Mouse (Mus musculus) spleen, adult 2 months (tissue): ENCODE measurements around the gene Tff2.

ENCODE experiments used
- CTCF ChIP-seq: fragments of 200-500 bp; IDR thresholded peaks from 2 replicates; pipeline ENCODE4 v1.5.1; 2011; ENCODE audit warnings: mild to moderate bottlenecking, inconsistent platforms; ENCODE audit not compliant: insufficient read depth, insufficient read length, insufficient replicate concordance; ENCODE audit errors: extremely low read depth
- POLR2A ChIP-seq: fragments of 200-500 bp; IDR thresholded peaks from 2 replicates; pipeline ENCODE4 v1.6.1; 2011; ENCODE audit warnings: low read depth, low read length, inconsistent platforms

- TF ChIP-seq CTCF = peak; percentile 74; the same call in 1 of the 2 replicates
- TF ChIP-seq POLR2A = no peak
Observed at GRCm38 (mm10) chr17:31138398-31138797, 5.7 kb downstream of the Tff2 start.
